ENCODE assay signal across 9 mouse cellular contexts in the genomic region with DNA sequence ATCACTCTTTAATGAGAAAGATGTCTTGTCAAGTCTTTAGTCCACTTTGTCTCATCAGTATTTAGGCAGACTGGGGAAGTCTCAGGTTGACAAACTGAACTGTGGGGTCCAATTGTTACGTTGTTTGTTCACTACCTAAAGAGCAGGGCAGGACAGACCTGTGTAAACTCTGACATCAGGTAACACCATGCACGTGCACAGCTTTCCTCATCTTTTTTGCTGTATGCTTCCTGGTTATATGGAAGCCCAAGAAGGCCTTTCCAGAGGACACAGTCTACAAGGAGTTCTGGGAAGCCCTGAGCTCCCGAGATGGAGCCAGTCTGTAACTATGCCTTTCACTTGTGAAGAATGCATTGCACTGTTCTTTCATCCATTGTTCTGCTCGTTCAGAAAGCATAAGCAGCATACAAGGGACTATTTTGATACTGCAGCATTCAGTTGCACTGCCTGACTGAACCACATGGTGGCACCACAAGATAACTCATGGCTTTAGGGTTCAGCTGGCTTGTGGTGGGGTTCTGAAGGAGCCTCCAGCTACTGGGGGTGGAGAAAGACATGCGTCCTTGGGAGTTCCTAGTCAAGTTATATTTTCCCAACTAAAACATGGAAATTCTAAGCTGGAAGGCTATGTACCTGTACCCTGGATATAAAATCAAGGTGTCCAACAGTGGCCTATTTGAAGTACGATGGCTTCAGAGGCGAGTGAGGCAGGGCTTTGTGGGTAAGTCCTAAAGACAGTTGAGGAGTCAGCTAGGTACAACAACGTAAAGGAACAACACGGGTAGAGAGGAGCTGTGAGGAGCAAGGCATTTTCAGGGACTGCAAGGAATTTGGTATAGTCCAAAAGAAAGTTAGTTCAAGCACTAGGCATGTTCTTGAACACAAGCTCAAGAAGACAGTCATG. TPM values are rescaled to one million over a fixed set of nuclear protein-coding genes. Genes with fewer than 3 reads are reported as not detected.
DNase-seq lines count a peak whose midpoint lies in the region; ATAC-seq and TF ChIP-seq lines count a peak whose summit lies in the region.
"Had no signal": no experiment of that assay in that cellular context is flagged by ENCODE, and none has a peak within 500 bp of the region (broad histone marks: within the 10 kb centered on the region; RNA-seq: fewer than 3 reads in every experiment).

No protein-coding gene starts in this region.

- H3K9ac ChIP-seq in hindbrain, postnatal 0 days (replicated peaks; ENCODE audit: low read length), result no peak overlapping the region
- no peak overlapping the region for H3K9ac ChIP-seq in stomach, embryonic 15.5 days

- intact Hi-C loops in left cerebral cortex, postnatal 36 days (cut with DNase I), result loop anchor here (5.0 kb wide), 1 partner anchor 257 kb away; no protein-coding TSS in a partner anchor

- H3K4me2 ChIP-seq in hindbrain, postnatal 0 days (ENCODE audit: low read depth, low read length), result no peak overlapping the region
- H3K4me2 ChIP-seq in stomach, embryonic 15.5 days, result no peak overlapping the region

- peak; percentile 99 for ATAC-seq in frontal cortex, adult (ENCODE audit: low TSS enrichment)
- peak; percentile 91 for ATAC-seq in hindbrain, postnatal 0 days
- ATAC-seq in stomach, embryonic 15.5 days (ENCODE audit: insufficient read depth, low FRiP score, low read depth), result peak; percentile 43; the same call in 1 of the 2 replicates

- H3K36me3 ChIP-seq in hindbrain, postnatal 0 days (ENCODE audit: insufficient read depth, low read length), result peaks cover 15% of the 10 kb centered on the region
- H3K36me3 ChIP-seq in stomach, embryonic 15.5 days, result no peaks in the 10 kb centered on the region

- H3K4me3 ChIP-seq in hindbrain, postnatal 0 days (ENCODE audit: low read length), result no peak overlapping the region
- no peak overlapping the region for H3K4me3 ChIP-seq in stomach, embryonic 15.5 days (replicated peaks)

- no peaks in the 10 kb centered on the region for H3K27me3 ChIP-seq in hindbrain, postnatal 0 days (ENCODE audit: insufficient read depth, low read length)
- H3K27me3 ChIP-seq in stomach, embryonic 15.5 days (replicated peaks), result no peaks in the 10 kb centered on the region

- no peaks in the 10 kb centered on the region for H3K9me3 ChIP-seq in hindbrain, postnatal 0 days (ENCODE audit: low read length)
- no peaks in the 10 kb centered on the region for H3K9me3 ChIP-seq in stomach, embryonic 15.5 days

- DNase-seq in ovary, postnatal 10 days (ENCODE audit: low spot score), result peak; percentile 35
- DNase-seq in ovary, adult 18-20 months (ENCODE audit: low spot score), result no peak
- peak; percentile 81 for DNase-seq in cerebellum, adult 8-10 months
- DNase-seq in hindbrain, postnatal 0 days (ENCODE audit: low spot score), result peak; percentile 90
- peak; percentile 71 to 83 for DNase-seq in left cerebral cortex, postnatal 36 days (ENCODE audit: low spot score in 2 of 2)
- DNase-seq in naive thymus-derived CD4-positive, alpha-beta T cell, adult 2 months (ENCODE audit: low read depth), result peak; percentile 58

- no peak overlapping the region for H3K27ac ChIP-seq in hindbrain, postnatal 0 days
- H3K27ac ChIP-seq in stomach, embryonic 15.5 days, result no peak overlapping the region

- WGBS in hindbrain, postnatal 0 days, result 62% methylated on average over 9 of the region's 9 CpGs
- 70% methylated on average over 9 of the region's 9 CpGs for WGBS in stomach, embryonic 15.5 days

- H3K4me1 ChIP-seq in hindbrain, postnatal 0 days (ENCODE audit: insufficient read depth, low read length), result no peaks in the 10 kb centered on the region
- H3K4me1 ChIP-seq in stomach, embryonic 15.5 days, result no peaks in the 10 kb centered on the region

- peak; percentile 96 for TF ChIP-seq CTCF in hindbrain, postnatal 0 days (IDR thresholded peaks at IDR 0.05; ENCODE audit: low read depth)

RNA-seq across cellular contexts. Expression of gene Alkbh3, which starts 25.1 kb away (rescaled TPM):
- 21.6 and 61.1 TPM in 2 replicates for total RNA-seq in hindbrain, postnatal 0 days (2014; rRNA removed)
- 48.9 and 51.7 TPM in 2 replicates for polyA plus RNA-seq in hindbrain, postnatal 0 days (2015; fragmentation: Nextera tagmentation; extraction: Ambion mirVana)
- total RNA-seq in left cerebral cortex, postnatal 36 days (2021), result 10 to 100 TPM; 22.2 to 25.3 TPM
- polyA plus RNA-seq in stomach, embryonic 15.5 days (2015; fragmentation: Nextera tagmentation; extraction: Ambion mirVana), result 62.7 TPM in 2 replicates

RNA-seq across cellular contexts. Expression of gene Gm27027, which starts 39.5 kb away (rescaled TPM):
- 0.58 TPM in 1 of 2 replicates, not detected in the other for total RNA-seq in hindbrain, postnatal 0 days (2014; rRNA removed)
- not detected in 2 replicates for polyA plus RNA-seq in hindbrain, postnatal 0 days (2015; fragmentation: Nextera tagmentation; extraction: Ambion mirVana)
- total RNA-seq in left cerebral cortex, postnatal 36 days (2021), result 1 to 10 TPM in 1 of 2 experiments, not detected in 1; 1.2 TPM
- polyA plus RNA-seq in stomach, embryonic 15.5 days (2015; fragmentation: Nextera tagmentation; extraction: Ambion mirVana), result not detected in 2 replicates
- polyA plus RNA-seq: stomach, embryonic 16.5 days had no signal

Comparison
In these comparisons a context has a peak if more than half of its experiments do, and no peak if none do; other contexts are left out.
1. ATAC-seq: peak in every context shown above with its lines; median percentile 99 in frontal cortex, adult; 91 in hindbrain, postnatal 0 days; 43 in stomach, embryonic 15.5 days.